In genomic region chr12:100276607-100277533, GRCm38 (mm10) we compare ENCODE assay signal across 9 mouse cellular contexts.
DNase-seq lines count a peak whose midpoint lies in the region; ATAC-seq and TF ChIP-seq lines count a peak whose summit lies in the region.
"Had no signal": no experiment of that assay in that cellular context is flagged by ENCODE, and none has a peak within 500 bp of the region (broad histone marks: within the 10 kb centered on the region; RNA-seq: fewer than 3 reads in every experiment).

No protein-coding gene starts in this region.

- no peak for TF ChIP-seq CTCF in G1E (IDR thresholded peaks at IDR 0.05; ENCODE audit: low read depth, low read length)

- peak overlapping the region; percentile 43; the same call in 1 of the 2 replicates for H3K4me3 ChIP-seq in G1E (ENCODE audit: low read depth, low read length)
- no peak overlapping the region for H3K4me3 ChIP-seq in forebrain, embryonic 12.5 days (replicated peaks)
- no peak overlapping the region for H3K4me3 ChIP-seq in limb, embryonic 14.5 days (replicated peaks; ENCODE audit: low read length)

- no peaks in the 10 kb centered on the region for H3K36me3 ChIP-seq in G1E (replicated peaks)
- no peaks in the 10 kb centered on the region for H3K36me3 ChIP-seq in forebrain, embryonic 12.5 days (replicated peaks)
- H3K36me3 ChIP-seq in limb, embryonic 14.5 days (ENCODE audit: control insufficient read depth, insufficient read depth, low read length), result no peaks in the 10 kb centered on the region

- H3K9ac ChIP-seq in forebrain, embryonic 12.5 days, result no peak overlapping the region
- no peak overlapping the region for H3K9ac ChIP-seq in limb, embryonic 14.5 days (ENCODE audit: low read depth, low read length, severe bottlenecking)

- ATAC-seq in G1E (ENCODE audit: extremely low read depth, insufficient number of reproducible peaks, low FRiP score, poor library complexity, severe bottlenecking), result peak; percentile 89
- ATAC-seq in forebrain, embryonic 12.5 days (ENCODE audit: low FRiP score), result peak; percentile 84
- peak; percentile 81 for ATAC-seq in limb, embryonic 14.5 days (ENCODE audit: low FRiP score, low read depth)
- ATAC-seq: Patski had no signal

- peak overlapping the region; percentile 72 for H3K27ac ChIP-seq in forebrain, embryonic 12.5 days
- peak overlapping the region; percentile 53 for H3K27ac ChIP-seq in limb, embryonic 14.5 days (replicated peaks; ENCODE audit: low read depth, low read length)

- peaks cover 76% of the 10 kb centered on the region for H3K4me1 ChIP-seq in G1E (ENCODE audit: insufficient read depth, low read depth, low read length)
- peaks cover 32% of the 10 kb centered on the region for H3K4me1 ChIP-seq in forebrain, embryonic 12.5 days
- peaks cover 28% of the 10 kb centered on the region for H3K4me1 ChIP-seq in limb, embryonic 14.5 days (ENCODE audit: control insufficient read depth, insufficient read depth, low read length)

- peaks cover 8% of the 10 kb centered on the region for H3K9me3 ChIP-seq in G1E (replicated peaks)
- no peaks in the 10 kb centered on the region for H3K9me3 ChIP-seq in forebrain, embryonic 12.5 days
- H3K9me3 ChIP-seq in limb, embryonic 14.5 days (ENCODE audit: control insufficient read depth, low read length), result no peaks in the 10 kb centered on the region

- DNase-seq in embryo, embryonic 11 days, result peak; percentile 54
- no peak for DNase-seq in embryo, embryonic 9.5 days (ENCODE audit: extremely low spot score)
- peak; percentile 67 for DNase-seq in G1E (ENCODE audit: low spot score)
- peak; percentile 79 for DNase-seq in heart, postnatal 4 days
- peak; percentile 86 for DNase-seq in limb, embryonic 14.5 days (ENCODE audit: low spot score)
- peak; percentile 31 to 32 for DNase-seq in monocyte, adult 2 months (ENCODE audit: low read depth in 1 of 2, low spot score in 2 of 2)
- DNase-seq in thymus, postnatal 25 days, result peak; percentile 30

- H3K27me3 ChIP-seq in G1E (ENCODE audit: insufficient read depth, low read length), result peaks cover 70% of the 10 kb centered on the region
- no peaks in the 10 kb centered on the region for H3K27me3 ChIP-seq in forebrain, embryonic 12.5 days
- H3K27me3 ChIP-seq in limb, embryonic 14.5 days (ENCODE audit: control insufficient read depth, insufficient read depth, low read length), result no peaks in the 10 kb centered on the region
- H3K27me3 ChIP-seq: Patski had no signal

- peak overlapping the region; percentile 6; the same call in 1 of the 2 replicates for H3K4me2 ChIP-seq in forebrain, embryonic 12.5 days
- H3K4me2 ChIP-seq in limb, embryonic 14.5 days (replicated peaks; ENCODE audit: low read depth, low read length, severe bottlenecking), result no peak overlapping the region; the same call in 1 of the 2 replicates

- no peak for TF ChIP-seq POLR2A in limb, embryonic 14.5 days (IDR thresholded peaks at IDR 0.05; ENCODE audit: borderline replicate concordance, extremely low read depth, insufficient read depth, insufficient read length)

- WGBS in forebrain, embryonic 12.5 days, result 50% methylated on average over 20 of the region's 20 CpGs
- WGBS in limb, embryonic 14.5 days, result 35% methylated on average over 20 of the region's 20 CpGs
